ENCODE assay signal across 17 mouse cellular contexts in the genomic region with DNA sequence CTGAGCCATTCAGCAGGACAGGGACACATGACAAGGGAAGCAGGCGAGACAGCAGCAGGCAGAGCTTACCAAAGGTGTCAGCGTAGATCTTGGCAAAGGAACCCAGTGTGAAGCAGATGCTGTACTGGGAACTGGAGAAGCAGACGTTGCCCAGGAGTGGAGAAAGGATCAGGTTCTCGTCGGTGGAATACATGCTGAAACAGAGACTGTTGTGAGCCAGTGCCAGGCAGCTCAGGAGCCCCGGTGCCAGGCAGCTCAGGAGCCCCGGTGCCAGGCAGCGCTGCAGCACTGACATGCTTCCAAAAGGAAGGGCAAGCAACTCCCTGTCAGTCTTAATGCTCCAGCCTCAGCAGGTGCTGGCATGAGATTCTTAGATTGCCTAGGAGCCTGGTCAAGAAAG. TPM values are rescaled to one million over a fixed set of nuclear protein-coding genes. Genes with fewer than 3 reads are reported as not detected.
A peak's percentile ranks its signal among the peaks of the same experiment; 100 is the strongest.
DNase-seq lines count a peak whose midpoint lies in the region; ATAC-seq lines count a peak whose summit lies in the region.
"Had no signal": no experiment of that assay in that cellular context is flagged by ENCODE, and none has a peak within 500 bp of the region (broad histone marks: within the 10 kb centered on the region; RNA-seq: fewer than 3 reads in every experiment).

No protein-coding gene starts in this region.

- no peak for ATAC-seq in cerebellum, adult (ENCODE audit: insufficient number of reproducible peaks, low FRiP score, low TSS enrichment)
- ATAC-seq in midbrain, embryonic 16.5 days, result no peak

- H3K9me3 ChIP-seq in midbrain, embryonic 16.5 days (replicated peaks; ENCODE audit: control insufficient read depth, low read length, poor library complexity, severe bottlenecking), result no peaks in the 10 kb centered on the region
- H3K9me3 ChIP-seq in embryonic facial prominence, embryonic 10.5 days, result no peaks in the 10 kb centered on the region
- H3K9me3 ChIP-seq: liver, embryonic 15.5 days had no signal

- H3K27me3 ChIP-seq in midbrain, embryonic 16.5 days (ENCODE audit: control insufficient read depth, insufficient read depth, low read depth, low read length), result no peaks in the 10 kb centered on the region
- no peaks in the 10 kb centered on the region for H3K27me3 ChIP-seq in embryonic facial prominence, embryonic 10.5 days (replicated peaks; ENCODE audit: low read depth, poor library complexity, severe bottlenecking)
- H3K27me3 ChIP-seq: liver, embryonic 15.5 days had no signal

- WGBS in midbrain, embryonic 16.5 days, result 92% methylated on average over 8 of the region's 8 CpGs
- WGBS in embryonic facial prominence, embryonic 10.5 days, result 94% methylated on average over 8 of the region's 8 CpGs

- peak; percentile 38 for DNase-seq in cerebellum, adult 9-11 months
- peak; percentile 29 to 41 for DNase-seq in layer of hippocampus, adult 8-10 months (ENCODE audit: low spot score in 2 of 2)
- DNase-seq in layer of hippocampus, adult 9-10 months (ENCODE audit: low spot score), result no peak
- DNase-seq in gastrocnemius, postnatal 25 days, result peak; percentile 75
- peak; percentile 87 for DNase-seq in skeletal muscle tissue, adult 2 months (ENCODE audit: low read depth, low spot score)
- DNase-seq in embryonic facial prominence, embryonic 10.5 days (ENCODE audit: low spot score), result no peak
- DNase-seq: lung, postnatal 4 days had no signal

- H3K27ac ChIP-seq in midbrain, embryonic 16.5 days (ENCODE audit: low read length), result no peak overlapping the region
- no peak overlapping the region for H3K27ac ChIP-seq in embryonic facial prominence, embryonic 10.5 days (replicated peaks)
- H3K27ac ChIP-seq: liver, embryonic 15.5 days had no signal

- peaks cover 16% of the 10 kb centered on the region for H3K36me3 ChIP-seq in midbrain, embryonic 16.5 days (ENCODE audit: control insufficient read depth, insufficient read depth, low read length)
- H3K36me3 ChIP-seq in embryonic facial prominence, embryonic 10.5 days (replicated peaks), result peaks cover 100% of the 10 kb centered on the region

- H3K4me2 ChIP-seq in midbrain, embryonic 16.5 days (ENCODE audit: low read length), result no peak overlapping the region
- H3K4me2 ChIP-seq: liver, embryonic 15.5 days had no signal

- no peak overlapping the region for H3K4me3 ChIP-seq in midbrain, embryonic 16.5 days (ENCODE audit: low read depth, low read length)
- H3K4me3 ChIP-seq in embryonic facial prominence, embryonic 10.5 days, result no peak overlapping the region
- H3K4me3 ChIP-seq: liver, embryonic 15.5 days had no signal

- H3K9ac ChIP-seq in midbrain, embryonic 16.5 days (ENCODE audit: low read depth, low read length), result no peak overlapping the region
- H3K9ac ChIP-seq: liver, embryonic 15.5 days had no signal

- H3K4me1 ChIP-seq in midbrain, embryonic 16.5 days (ENCODE audit: control insufficient read depth, insufficient read depth, low read length), result no peaks in the 10 kb centered on the region
- H3K4me1 ChIP-seq in embryonic facial prominence, embryonic 10.5 days, result peaks cover 24% of the 10 kb centered on the region
- H3K4me1 ChIP-seq: liver, embryonic 15.5 days had no signal

RNA-seq across cellular contexts. Expression of a gene that starts 20.9 kb away (rescaled TPM):
- total RNA-seq in layer of hippocampus, adult 8-10 months (2022), result 100 to 1,000 TPM; 123 to 142 (median 133) TPM
- total RNA-seq in gastrocnemius, postnatal 25 days (2021), result 10 to 100 TPM; 23.7 to 25.5 TPM
- 133 and 134 TPM in 2 replicates for polyA plus RNA-seq in midbrain, embryonic 16.5 days (2015; fragmentation: Nextera tagmentation; extraction: Ambion mirVana)
- 347 and 348 TPM in 2 replicates for polyA plus RNA-seq in embryonic facial prominence, embryonic 10.5 days (2016; fragmentation: Nextera tagmentation; extraction: Ambion mirVana)

RNA-seq across cellular contexts. Expression of a gene that starts 21.1 kb away (rescaled TPM):
- 1 to 10 TPM; 1.5 to 3.2 (median 1.9) TPM for total RNA-seq in layer of hippocampus, adult 8-10 months (2022)
- not detected for total RNA-seq in gastrocnemius, postnatal 25 days (2021)
- polyA plus RNA-seq in midbrain, embryonic 16.5 days (2015; fragmentation: Nextera tagmentation; extraction: Ambion mirVana), result 2.3 TPM in 2 replicates
- 1.4 and 1.8 TPM in 2 replicates for polyA plus RNA-seq in embryonic facial prominence, embryonic 10.5 days (2016; fragmentation: Nextera tagmentation; extraction: Ambion mirVana)
- total RNA-seq: monocyte, adult 5-6 weeks had no signal

RNA-seq across cellular contexts. Expression of a gene that starts 24.3 kb away (rescaled TPM):
- 1 to 10 TPM; 5.1 to 7.3 (median 6.2) TPM for total RNA-seq in layer of hippocampus, adult 8-10 months (2022)
- total RNA-seq in gastrocnemius, postnatal 25 days (2021), result 1 to 10 TPM; 3.3 to 3.9 TPM
- polyA plus RNA-seq in midbrain, embryonic 16.5 days (2015; fragmentation: Nextera tagmentation; extraction: Ambion mirVana), result 15.7 and 19.3 TPM in 2 replicates
- polyA plus RNA-seq in embryonic facial prominence, embryonic 10.5 days (2016; fragmentation: Nextera tagmentation; extraction: Ambion mirVana), result not detected in 2 replicates
- total RNA-seq: monocyte, adult 5-6 weeks had no signal
- polyA plus RNA-seq: embryonic facial prominence, embryonic 11.5 days; forebrain, embryonic 11.5 days; liver, embryonic 15.5 days had no signal

RNA-seq across cellular contexts. Expression of a gene that starts 25.0 kb away (rescaled TPM):
- total RNA-seq in layer of hippocampus, adult 8-10 months (2022), result under 1 TPM in 1 of 4 experiments, not detected in 3; 0.33 TPM
- total RNA-seq in gastrocnemius, postnatal 25 days (2021), result not detected
- polyA plus RNA-seq in midbrain, embryonic 16.5 days (2015; fragmentation: Nextera tagmentation; extraction: Ambion mirVana), result not detected in 2 replicates
- polyA plus RNA-seq in embryonic facial prominence, embryonic 10.5 days (2016; fragmentation: Nextera tagmentation; extraction: Ambion mirVana), result not detected in 2 replicates
- total RNA-seq: ES-E14; left cerebral cortex, postnatal 10 days; monocyte, adult 5-6 weeks had no signal
- polyA plus RNA-seq: embryonic facial prominence, embryonic 11.5 days; forebrain, embryonic 11.5 days; heart, embryonic 14.5 days; kidney, embryonic 16.5 days; liver, embryonic 15.5 days had no signal

RNA-seq across cellular contexts. Expression of a gene that starts 40.4 kb away (rescaled TPM):
- 1 to 10 TPM; 4.0 to 4.7 (median 4.1) TPM for total RNA-seq in layer of hippocampus, adult 8-10 months (2022)
- total RNA-seq in gastrocnemius, postnatal 25 days (2021), result 1 to 10 TPM; 5.2 to 7.3 TPM
- 25.8 and 28.2 TPM in 2 replicates for polyA plus RNA-seq in midbrain, embryonic 16.5 days (2015; fragmentation: Nextera tagmentation; extraction: Ambion mirVana)
- polyA plus RNA-seq in embryonic facial prominence, embryonic 10.5 days (2016; fragmentation: Nextera tagmentation; extraction: Ambion mirVana), result 80.7 and 89.6 TPM in 2 replicates
- total RNA-seq: monocyte, adult 5-6 weeks had no signal

Comparison
In these comparisons a context has a peak if more than half of its experiments do, and no peak if none do; other contexts are left out.
1. DNase-seq: peak in cerebellum, adult 9-11 months (single experiment), layer of hippocampus, adult 8-10 months (2 of 2), gastrocnemius, postnatal 25 days (single experiment) and skeletal muscle tissue, adult 2 months (single experiment); none in layer of hippocampus, adult 9-10 months (single experiment) and embryonic facial prominence, embryonic 10.5 days (single experiment).
2. RNA of a gene that starts 20.9 kb away (total RNA-seq): 123 to 142 TPM in layer of hippocampus, adult 8-10 months; 23.7 to 25.5 TPM in gastrocnemius, postnatal 25 days; every median in the first group is over 4 times any median in the second.